Mouse (Mus musculus) heart, postnatal 0 days (tissue): Measurements from ENCODE around the gene Rabep2. TPM values are rescaled to one million over a fixed set of nuclear protein-coding genes. Genes with fewer than 3 reads are reported as not detected.
"Not testable (repeated sequence)": the region's sequence is repeated elsewhere in the genome, so short reads cannot be mapped to it uniquely, and the experiment has no call there.

Source experiments
- ATAC-seq: fragments of 200-750 bp; cut with Nextera tagmentation; 2 replicates; pipeline ENCODE4 v1.8.0; 2017; ENCODE audit warnings: low read depth, moderate number of reproducible peaks, moderate library complexity; ENCODE audit not compliant: insufficient read depth
- DNase-seq: peaks from one replicate; pipeline ENCODE4 v3.0.0-alpha.2; 2016; ENCODE audit warnings: low spot score
- H3K27ac ChIP-seq: fragments of 300-500 bp; sonication (generic); 2 replicates; pipeline ENCODE4 v1.5.1; 2014; ENCODE audit warnings: low read depth, mild to moderate bottlenecking
- H3K27me3 ChIP-seq: fragments of 300-500 bp; sonication (generic); 2 replicates; pipeline ENCODE4 v1.6.1; 2014; ENCODE audit warnings: low read length, mixed read lengths; ENCODE audit not compliant: control insufficient read depth, insufficient read depth
- H3K36me3 ChIP-seq: fragments of 300-500 bp; sonication (generic); replicated peaks from 2 replicates; pipeline ENCODE4 v1.6.1; 2014; ENCODE audit warnings: low read length, mixed read lengths; ENCODE audit not compliant: control insufficient read depth, insufficient read depth
- H3K4me1 ChIP-seq: fragments of 300-500 bp; sonication (generic); 2 replicates; pipeline ENCODE4 v1.6.1; 2014; ENCODE audit warnings: antibody characterized with exemption; ENCODE audit not compliant: control insufficient read depth, insufficient read depth
- H3K4me2 ChIP-seq: fragments of 300-500 bp; sonication (generic); 2 replicates; pipeline ENCODE4 v1.6.1; 2014; ENCODE audit warnings: low read depth, mild to moderate bottlenecking, low read length, moderate library complexity
- H3K4me3 ChIP-seq: fragments of 300-500 bp; sonication (generic); 2 replicates; pipeline ENCODE4 v1.5.1; 2014; ENCODE audit warnings: low read depth, low read length
- H3K9ac ChIP-seq: fragments of 300-500 bp; sonication (generic); replicated peaks from 2 replicates; pipeline ENCODE4 v1.6.1; 2014; ENCODE audit warnings: low read depth, low read length, mixed read lengths
- H3K9me3 ChIP-seq: fragments of 300-500 bp; sonication (generic); replicated peaks from 2 replicates; pipeline ENCODE4 v1.6.1; 2016; ENCODE audit warnings: low read length; ENCODE audit not compliant: control insufficient read depth
- CTCF ChIP-seq: IDR thresholded peaks from 2 replicates; pipeline ENCODE4 v1.5.1; 2016; ENCODE audit warnings: antibody characterized with exemption, control low read depth, low read depth
- EP300 ChIP-seq: IDR thresholded peaks from 2 replicates; pipeline ENCODE4 v1.6.1; 2016; ENCODE audit warnings: antibody characterized with exemption, low read depth
- WGBS: fragments of 180-500 bp; shearing (Covaris S2); extraction: QIAGEN DNeasy Blood & Tissue Kit; methylation state at CpG from one replicate; pipeline ENCODE4 v1.1.7; 2014; 5-methylcytosine and 5-hydroxymethylcytosine counted together
- polyA plus RNA-seq: library from polyadenylated mRNA; unstranded; fragments of >200 nt; fragmentation: Nextera tagmentation; extraction: Ambion mirVana; gene quantifications from 2 replicates; pipeline ENCODE4 v1.2.1, GENCODE M21; 2015
- total RNA-seq: library from RNA; depleted of rRNA; stranded (reverse); fragments of >200 nt; gene quantifications from 2 replicates; pipeline ENCODE4 v1.2.3, GENCODE M21; 2014; ENCODE audit warnings: low replicate concordance

Gene Rabep2
- total and polyA plus RNA-seq, 2 experiments from 2014 or later, result 15.0 to 24.8 TPM

- H3K27me3 ChIP-seq, result no peaks in the 10 kb centered on the region
- H3K4me3 ChIP-seq, result peak within 1 kb of the TSS; percentile 90
- H3K9ac ChIP-seq, result peak within 1 kb of the TSS; percentile 99
- peaks cover 14% of the 10 kb centered on the region for H3K4me1 ChIP-seq
- peaks cover 26% of the 10 kb centered on the region for H3K36me3 ChIP-seq
- H3K27ac ChIP-seq, result peak within 1 kb of the TSS; percentile 95
- TF ChIP-seq CTCF (peak; percentile 27), EP300 (peak; percentile 71; the same call in 1 of the 2 replicates)
- WGBS, result under 1% methylated on average over 53 of the region's 53 CpGs
- DNase-seq (peak; percentile 95), ATAC-seq (peak; percentile 95)
- H3K9me3 ChIP-seq, result no peaks in the 10 kb centered on the region
- H3K4me2 ChIP-seq, result peak within 1 kb of the TSS; percentile 94
These were observed 46.5 kb downstream of the Rabep2 start, which contains the start of gene Sh2b1 for GRCm38 (mm10) chr7:126474993-126475581. Gene Sh2b1 (minus strand): TSS chr7:126475424.

- 17% methylated on average over 5 of the region's 5 CpGs for WGBS
- no peaks in the 10 kb centered on the region for H3K27me3 ChIP-seq
- DNase-seq (peak; percentile 33), ATAC-seq (no peak)
- H3K4me3 ChIP-seq, result no peak overlapping the region
- H3K4me2 ChIP-seq, result peak overlapping the region; percentile 70; the same call in 1 of the 2 replicates
- TF ChIP-seq CTCF (peak; percentile 59), EP300 (no peak)
- no peak overlapping the region for H3K9ac ChIP-seq
- no peak overlapping the region for H3K27ac ChIP-seq
- 0 out of 2 replicates have a peak, but pooled peaks cover 3% of the 10 kb centered on the region for H3K9me3 ChIP-seq
- no peaks in the 10 kb centered on the region for H3K36me3 ChIP-seq
- peaks cover 5% of the 10 kb centered on the region; the same call in 1 of the 2 replicates for H3K4me1 ChIP-seq
These were observed 53.1 kb downstream of the Rabep2 start for GRCm38 (mm10) chr7:126481699-126482098.

GRCm38 (mm10) chr7:126482392-126482871 lies 53.9 kb downstream of the Rabep2 start:
- TF ChIP-seq EP300, result no peak
- no peak for TF ChIP-seq CTCF
- H3K27me3 ChIP-seq, result no peaks in the 10 kb centered on the region
- ATAC-seq (peak; percentile 85), DNase-seq (peak; percentile 87)
- H3K4me3 ChIP-seq, result peak overlapping the region; percentile 36
- H3K4me1 ChIP-seq, result peaks cover 6% of the 10 kb centered on the region; the same call in 1 of the 2 replicates
- no peaks in the 10 kb centered on the region for H3K36me3 ChIP-seq
- peak overlapping the region; percentile 47 for H3K9ac ChIP-seq
- peak overlapping the region; percentile 70 for H3K4me2 ChIP-seq
- 0 out of 2 replicates have a peak, but pooled peaks cover 3% of the 10 kb centered on the region for H3K9me3 ChIP-seq
- H3K27ac ChIP-seq, result peak overlapping the region; percentile 75
- 0% methylated on average over 17 of the region's 23 CpGs for WGBS

GRCm38 (mm10) chr7:126487052-126487483 lies 58.5 kb downstream of the Rabep2 start, which contains the start of gene Tufm:
Gene Tufm (plus strand): TSS chr7:126487361.
- H3K36me3 ChIP-seq, result peaks cover 29% of the 10 kb centered on the region
- peak within 1 kb of the TSS; percentile 65 for H3K9ac ChIP-seq
- under 1% methylated on average over 32 of the region's 32 CpGs for WGBS
- H3K4me3 ChIP-seq, result peak within 1 kb of the TSS; percentile 76
- H3K4me2 ChIP-seq, result peak within 1 kb of the TSS; percentile 84
- peak within 1 kb of the TSS; percentile 83 for H3K27ac ChIP-seq
- TF ChIP-seq EP300, result peak; percentile 92
- peak; percentile 32 for TF ChIP-seq CTCF
- peak; percentile 93 for ATAC-seq
- DNase-seq, result peak; percentile 100
- H3K27me3 ChIP-seq, result no peaks in the 10 kb centered on the region
- no peaks in the 10 kb centered on the region for H3K9me3 ChIP-seq
- H3K4me1 ChIP-seq, result peaks cover 12% of the 10 kb centered on the region; the same call in 1 of the 2 replicates

GRCm38 (mm10) chr7:126487617-126488385 lies 59.2 kb downstream of the Rabep2 start:
- H3K9ac ChIP-seq, result peak overlapping the region; percentile 65
- DNase-seq, result peak; percentile 3
- not testable (repeated sequence) for H3K27me3 ChIP-seq, H3K9me3 ChIP-seq, ATAC-seq, H3K4me1 ChIP-seq
- peak overlapping the region; percentile 74 for H3K27ac ChIP-seq
- H3K4me3 ChIP-seq, result peak overlapping the region; percentile 76
- H3K4me2 ChIP-seq, result peak overlapping the region; percentile 84
- WGBS, result 9% methylated on average over 19 of the region's 25 CpGs
- peaks cover 36% of the 10 kb centered on the region for H3K36me3 ChIP-seq
